ENCODE assay signal across 8 mouse cellular contexts in genomic region chr10:11281498-11282305, GRCm38 (mm10). TPM values are rescaled to one million over a fixed set of nuclear protein-coding genes. Genes with fewer than 3 reads are reported as not detected.
DNase-seq lines count a peak whose midpoint lies in the region; ATAC-seq and TF ChIP-seq lines count a peak whose summit lies in the region.

No protein-coding gene starts in this region.

- H3K9me3 ChIP-seq in forebrain, embryonic 10.5 days, result peaks cover 4% of the 10 kb centered on the region
- no peaks in the 10 kb centered on the region for H3K9me3 ChIP-seq in hindbrain, embryonic 14.5 days (ENCODE audit: control insufficient read depth, low read length)
- H3K9me3 ChIP-seq in limb, embryonic 13.5 days, result no peaks in the 10 kb centered on the region
- no peaks in the 10 kb centered on the region for H3K9me3 ChIP-seq in midbrain, embryonic 16.5 days (replicated peaks; ENCODE audit: control insufficient read depth, low read length, poor library complexity, severe bottlenecking)

- peak overlapping the region; percentile 77 for H3K4me2 ChIP-seq in hindbrain, embryonic 14.5 days (replicated peaks)
- H3K4me2 ChIP-seq in limb, embryonic 13.5 days (replicated peaks), result peak overlapping the region; percentile 85
- peak overlapping the region; percentile 80 for H3K4me2 ChIP-seq in midbrain, embryonic 16.5 days (ENCODE audit: low read length)

- H3K27ac ChIP-seq in forebrain, embryonic 10.5 days, result peak overlapping the region; percentile 99
- peak overlapping the region; percentile 98 for H3K27ac ChIP-seq in hindbrain, embryonic 14.5 days
- peak overlapping the region; percentile 97 for H3K27ac ChIP-seq in limb, embryonic 13.5 days
- H3K27ac ChIP-seq in midbrain, embryonic 16.5 days (ENCODE audit: low read length), result peak overlapping the region; percentile 97
- peak overlapping the region; percentile 98 for H3K27ac ChIP-seq in testis, adult 2 months (ENCODE audit: control insufficient read depth, insufficient read depth, low read depth, low read length)

- TF ChIP-seq CTCF in testis, adult 2 months (IDR thresholded peaks at IDR 0.05; ENCODE audit: control insufficient read depth, insufficient read depth, insufficient replicate concordance, low read depth, low read length), result no peak

- WGBS in forebrain, embryonic 10.5 days, result under 1% methylated on average over 43 of the region's 68 CpGs
- WGBS in hindbrain, embryonic 14.5 days, result under 1% methylated on average over 38 of the region's 68 CpGs
- 0% methylated on average over 37 of the region's 68 CpGs for WGBS in limb, embryonic 13.5 days
- under 1% methylated on average over 57 of the region's 68 CpGs for WGBS in midbrain, embryonic 16.5 days

- peak overlapping the region; percentile 91 for H3K9ac ChIP-seq in hindbrain, embryonic 14.5 days
- peak overlapping the region; percentile 97 for H3K9ac ChIP-seq in limb, embryonic 13.5 days
- H3K9ac ChIP-seq in midbrain, embryonic 16.5 days (ENCODE audit: low read depth, low read length), result peak overlapping the region; percentile 95

- peaks cover 10% of the 10 kb centered on the region for H3K36me3 ChIP-seq in forebrain, embryonic 10.5 days (replicated peaks)
- no peaks in the 10 kb centered on the region for H3K36me3 ChIP-seq in hindbrain, embryonic 14.5 days (replicated peaks; ENCODE audit: control insufficient read depth, insufficient read depth)
- H3K36me3 ChIP-seq in limb, embryonic 13.5 days, result 0 out of 2 replicates have a peak, but pooled peaks cover 3% of the 10 kb centered on the region
- no peaks in the 10 kb centered on the region for H3K36me3 ChIP-seq in midbrain, embryonic 16.5 days (ENCODE audit: control insufficient read depth, insufficient read depth, low read length)
- peaks cover 5% of the 10 kb centered on the region for H3K36me3 ChIP-seq in testis, adult 2 months (ENCODE audit: control insufficient read depth, insufficient read depth, low read length)

- peak; percentile 41 for DNase-seq in CD4-positive, CD25-positive, alpha-beta regulatory T cell, adult 2 months (ENCODE audit: low read depth, low spot score)
- DNase-seq in brain, adult 2 months (ENCODE audit: low read depth, low spot score), result peak; percentile 53
- DNase-seq in forebrain, embryonic 10.5 days (ENCODE audit: extremely low spot score, low spot score), result peak; percentile 75
- peak; percentile 54 for DNase-seq in hindbrain, embryonic 14.5 days (ENCODE audit: low spot score)

- H3K4me3 ChIP-seq in forebrain, embryonic 10.5 days, result peak overlapping the region; percentile 94
- H3K4me3 ChIP-seq in hindbrain, embryonic 14.5 days (replicated peaks; ENCODE audit: low read length), result peak overlapping the region; percentile 77
- peak overlapping the region; percentile 94 for H3K4me3 ChIP-seq in limb, embryonic 13.5 days
- H3K4me3 ChIP-seq in midbrain, embryonic 16.5 days (ENCODE audit: low read depth, low read length), result peak overlapping the region; percentile 95
- H3K4me3 ChIP-seq in testis, adult 2 months (ENCODE audit: control insufficient read depth, low read depth, low read length), result peak overlapping the region; percentile 93

- 0 out of 2 replicates have a peak, but pooled peaks cover 3% of the 10 kb centered on the region for H3K27me3 ChIP-seq in forebrain, embryonic 10.5 days (ENCODE audit: poor library complexity, severe bottlenecking)
- H3K27me3 ChIP-seq in hindbrain, embryonic 14.5 days (ENCODE audit: control insufficient read depth, insufficient read depth, low read length), result no peaks in the 10 kb centered on the region
- H3K27me3 ChIP-seq in limb, embryonic 13.5 days, result no peaks in the 10 kb centered on the region
- no peaks in the 10 kb centered on the region for H3K27me3 ChIP-seq in midbrain, embryonic 16.5 days (ENCODE audit: control insufficient read depth, insufficient read depth, low read depth, low read length)
- H3K27me3 ChIP-seq in testis, adult 2 months (ENCODE audit: control insufficient read depth, insufficient read depth, low read length), result no peaks in the 10 kb centered on the region

- TF ChIP-seq POLR2A in testis, adult 2 months (IDR thresholded peaks at IDR 0.05; ENCODE audit: control insufficient read depth, low read depth, low read length), result no peak

- H3K4me1 ChIP-seq in forebrain, embryonic 10.5 days, result peaks cover 20% of the 10 kb centered on the region
- peaks cover 5% of the 10 kb centered on the region; the same call in 1 of the 2 replicates for H3K4me1 ChIP-seq in hindbrain, embryonic 14.5 days (replicated peaks; ENCODE audit: control insufficient read depth, insufficient read depth, low read length)
- H3K4me1 ChIP-seq in limb, embryonic 13.5 days, result peaks cover 13% of the 10 kb centered on the region
- peaks cover 13% of the 10 kb centered on the region for H3K4me1 ChIP-seq in midbrain, embryonic 16.5 days (ENCODE audit: control insufficient read depth, insufficient read depth, low read length)
- no peaks in the 10 kb centered on the region for H3K4me1 ChIP-seq in testis, adult 2 months (ENCODE audit: control insufficient read depth, insufficient read depth, low read length)

- no peak for ATAC-seq in CD4-positive, CD25-positive, alpha-beta regulatory T cell, adult 4 months
- no peak; the same call in 1 of the 2 replicates for ATAC-seq in hindbrain, embryonic 14.5 days (ENCODE audit: low FRiP score)
- ATAC-seq in limb, embryonic 13.5 days (ENCODE audit: low FRiP score, low read depth), result peak; percentile 60
- ATAC-seq in midbrain, embryonic 16.5 days, result peak; percentile 25; the same call in 1 of the 2 replicates

RNA-seq across cellular contexts. Expression of gene Fbxo30, which starts 0.6 kb away (rescaled TPM):
- 1 to 10 TPM; 1.2 to 1.6 TPM for polyA plus RNA-seq in CD4-positive, CD25-positive, alpha-beta regulatory T cell, adult 4 months (2017; shearing (Covaris generic))
- 49.5 and 53.1 TPM in 2 replicates for polyA plus RNA-seq in forebrain, embryonic 10.5 days (2016; fragmentation: Nextera tagmentation; extraction: Ambion mirVana)
- polyA plus RNA-seq in hindbrain, embryonic 14.5 days (2014; fragmentation: Nextera tagmentation; extraction: Ambion mirVana), result 16.3 and 16.7 TPM in 2 replicates
- 45.1 and 46.1 TPM in 2 replicates for polyA plus RNA-seq in limb, embryonic 13.5 days (2015; fragmentation: Nextera tagmentation; extraction: Ambion mirVana)
- polyA plus RNA-seq in midbrain, embryonic 16.5 days (2015; fragmentation: Nextera tagmentation; extraction: Ambion mirVana), result 19.2 and 20.1 TPM in 2 replicates
- 58.7 and 77.6 TPM in 2 replicates for polyA plus RNA-seq in testis, adult 2 months (2012; rRNA removed)

Comparison
In these comparisons a context has a peak if more than half of its experiments do, and no peak if none do; other contexts are left out.
1. ATAC-seq: peak in limb, embryonic 13.5 days (single experiment) and midbrain, embryonic 16.5 days (single experiment); none in CD4-positive, CD25-positive, alpha-beta regulatory T cell, adult 4 months (single experiment) and hindbrain, embryonic 14.5 days (single experiment).
2. Peak in every context shown above with its lines, with median percentiles within 50 percentile points of each other: DNase-seq, H3K27ac ChIP-seq, H3K4me3 ChIP-seq, H3K4me2 ChIP-seq and H3K9ac ChIP-seq.